10 mouse cellular contexts compared by ENCODE assay signal in genomic region chr17:13705481-13705921, GRCm38 (mm10). TPM values are rescaled to one million over a fixed set of nuclear protein-coding genes. Genes with fewer than 3 reads are reported as not detected.
DNase-seq lines count a peak whose midpoint lies in the region; ATAC-seq and TF ChIP-seq lines count a peak whose summit lies in the region.
"Had no signal": no experiment of that assay in that cellular context is flagged by ENCODE, and none has a peak within 500 bp of the region (broad histone marks: within the 10 kb centered on the region; RNA-seq: fewer than 3 reads in every experiment).

No protein-coding gene starts in this region.

- WGBS in intestine, embryonic 16.5 days = 32% methylated on average over 4 of the region's 4 CpGs
- 46% methylated on average over 4 of the region's 4 CpGs for whole genome bisulfite sequencing in intestine, embryonic 15.5 days
- WGBS in thymus, adult 2 months = 81% methylated on average over 4 of the region's 4 CpGs

- no peak overlapping the region for H3K4me3 ChIP-seq in intestine, embryonic 16.5 days (ENCODE audit: low read length)
- H3K4me3 ChIP-seq in intestine, embryonic 15.5 days (replicated peaks) = no peak overlapping the region
- H3K4me3 ChIP-seq in thymus, adult 2 months (ENCODE audit: control insufficient read depth, insufficient read depth, low read length) = no peak overlapping the region
- H3K4me3 ChIP-seq in left cerebral cortex, adult 2 months = no peak overlapping the region
- H3K4me3 ChIP-seq: gastrocnemius, adult 2 months; megakaryocyte, embryonic 14.5 days had no signal

- H3K4me1 ChIP-seq in intestine, embryonic 16.5 days (ENCODE audit: control insufficient read depth, insufficient read depth, low read length) = peaks cover 11% of the 10 kb centered on the region
- peaks cover 11% of the 10 kb centered on the region for H3K4me1 ChIP-seq in intestine, embryonic 15.5 days (replicated peaks)
- no peaks in the 10 kb centered on the region for H3K4me1 ChIP-seq in thymus, adult 2 months (replicated peaks; ENCODE audit: control insufficient read depth, insufficient read depth, low read length)
- H3K4me1 ChIP-seq: megakaryocyte, embryonic 14.5 days had no signal

- no peaks in the 10 kb centered on the region for H3K36me3 ChIP-seq in intestine, embryonic 16.5 days (ENCODE audit: control insufficient read depth, insufficient read depth, low read length)
- H3K36me3 ChIP-seq in intestine, embryonic 15.5 days = no peaks in the 10 kb centered on the region
- H3K36me3 ChIP-seq in thymus, adult 2 months (ENCODE audit: control insufficient read depth, insufficient read depth, low read length) = no peaks in the 10 kb centered on the region

- no peak for TF ChIP-seq CTCF in thymus, adult 2 months (IDR thresholded peaks at IDR 0.05; ENCODE audit: borderline replicate concordance, control insufficient read depth, extremely low read depth, insufficient read depth, low read length, poor library complexity)
- no peak for TF ChIP-seq CTCF in left cerebral cortex, adult 2 months (IDR thresholded peaks at IDR 0.05)

- intact Hi-C loops in left cerebral cortex, adult 2 months (cut with DNase I) = no loop called here

- H3K4me2 ChIP-seq in intestine, embryonic 16.5 days (ENCODE audit: low read depth, low read length) = no peak overlapping the region
- H3K4me2 ChIP-seq in intestine, embryonic 15.5 days (replicated peaks) = no peak overlapping the region

- H3K9ac ChIP-seq in intestine, embryonic 16.5 days (ENCODE audit: low read depth, low read length) = no peak overlapping the region
- H3K9ac ChIP-seq in intestine, embryonic 15.5 days = no peak overlapping the region

- no peak overlapping the region for H3K27ac ChIP-seq in intestine, embryonic 16.5 days (ENCODE audit: low read length)
- H3K27ac ChIP-seq in intestine, embryonic 15.5 days = no peak overlapping the region
- H3K27ac ChIP-seq in thymus, adult 2 months (ENCODE audit: control insufficient read depth, insufficient read depth, low read length) = no peak overlapping the region
- H3K27ac ChIP-seq in left cerebral cortex, adult 2 months = no peak overlapping the region
- H3K27ac ChIP-seq: gastrocnemius, adult 2 months had no signal

- peak; percentile 32; the same call in 1 of the 2 replicates for ATAC-seq in intestine, embryonic 16.5 days
- no peak for ATAC-seq in intestine, embryonic 15.5 days

- no peaks in the 10 kb centered on the region for H3K27me3 ChIP-seq in intestine, embryonic 16.5 days (replicated peaks; ENCODE audit: control insufficient read depth, insufficient read depth, low read length)
- H3K27me3 ChIP-seq in intestine, embryonic 15.5 days (replicated peaks) = no peaks in the 10 kb centered on the region
- no peaks in the 10 kb centered on the region for H3K27me3 ChIP-seq in thymus, adult 2 months (ENCODE audit: control insufficient read depth, insufficient read depth, low read length)

- TF ChIP-seq POLR2A in thymus, adult 2 months (IDR thresholded peaks at IDR 0.05; ENCODE audit: control insufficient read depth, extremely low read depth, insufficient read depth, low read length, poor library complexity) = no peak

- H3K9me3 ChIP-seq in intestine, embryonic 16.5 days (ENCODE audit: control insufficient read depth, low read length) = no peaks in the 10 kb centered on the region
- no peaks in the 10 kb centered on the region for H3K9me3 ChIP-seq in intestine, embryonic 15.5 days

- peak; percentile 73 for DNase-seq in adrenal gland, adult 8-10 months
- peak; percentile 32 for DNase-seq in heart, adult 8-10 months (ENCODE audit: low spot score)
- DNase-seq in kidney, postnatal 14 days = peak; percentile 52
- no peak for DNase-seq in cerebellum, postnatal 36 days
- no peak for DNase-seq in thymus, adult 2 months
- DNase-seq in left cerebral cortex, adult 2 months (ENCODE audit: extremely low spot score in 1 of 2, low spot score in 2 of 2) = no peak
- DNase-seq: gastrocnemius, adult 2 months had no signal

RNA-seq across cellular contexts. Expression of gene Afdn, which starts 54.8 kb away (rescaled TPM):
- 29.3 and 39.5 TPM in 2 replicates for polyA plus RNA-seq in intestine, embryonic 16.5 days (2015; fragmentation: Nextera tagmentation; extraction: Ambion mirVana)
- polyA plus RNA-seq in intestine, embryonic 15.5 days (2015; fragmentation: Nextera tagmentation; extraction: Ambion mirVana) = 76.6 and 84.9 TPM in 2 replicates
- 100 to 1,000 TPM in 1 of 4 experiments, 10 to 100 TPM in 3; 67.5 to 117 (median 80.3) TPM for total RNA-seq in adrenal gland, adult 8-10 months (2022)
- 100 to 1,000 TPM in 1 of 4 experiments, 10 to 100 TPM in 3; 62.7 to 106 (median 77.6) TPM for total RNA-seq in heart, adult 8-10 months (2022)
- 7.7 and 11.6 TPM in 2 replicates for polyA plus RNA-seq in thymus, adult 2 months (2012; rRNA removed)
- 100 to 1,000 TPM; 127 to 134 TPM for total RNA-seq in left cerebral cortex, adult 2 months (2021)

RNA-seq across cellular contexts. Expression of gene Tcte2, which starts 56.1 kb away (rescaled TPM):
- 4.0 and 4.1 TPM in 2 replicates for polyA plus RNA-seq in intestine, embryonic 16.5 days (2015; fragmentation: Nextera tagmentation; extraction: Ambion mirVana)
- polyA plus RNA-seq in intestine, embryonic 15.5 days (2015; fragmentation: Nextera tagmentation; extraction: Ambion mirVana) = 3.9 and 6.0 TPM in 2 replicates
- 10 to 100 TPM in 2 of 4 experiments, 1 to 10 TPM in 2; 4.6 to 10.7 (median 7.6) TPM for total RNA-seq in adrenal gland, adult 8-10 months (2022)
- total RNA-seq in heart, adult 8-10 months (2022) = 1 to 10 TPM; 6.0 to 7.6 (median 6.3) TPM
- polyA plus RNA-seq in thymus, adult 2 months (2012; rRNA removed) = 0.61 and 0.71 TPM in 2 replicates
- 10 to 100 TPM; 21.4 to 23.2 TPM for total RNA-seq in left cerebral cortex, adult 2 months (2021)

Comparison
In these comparisons a context has a peak if more than half of its experiments do, and no peak if none do; other contexts are left out.
1. DNase-seq: peak in adrenal gland, adult 8-10 months (single experiment), heart, adult 8-10 months (single experiment) and kidney, postnatal 14 days (single experiment); none in cerebellum, postnatal 36 days (0 of 2), thymus, adult 2 months (single experiment) and left cerebral cortex, adult 2 months (0 of 2).